Mouse (Mus musculus) embryonic facial prominence, embryonic 13.5 days (tissue): ENCODE measurements around the gene Zdhhc5. TPM values are rescaled to one million over a fixed set of nuclear protein-coding genes. Genes with fewer than 3 reads are reported as not detected.

Source experiments
- ATAC-seq: fragments of 200-750 bp; cut with Nextera tagmentation; 2 replicates; pipeline ENCODE4 v1.8.0; 2017; ENCODE audit warnings: low read depth; ENCODE audit not compliant: insufficient number of reproducible peaks, insufficient read depth, low FRiP score, low TSS enrichment
- H3K27ac ChIP-seq: fragments of 300-500 bp; sonication (generic); 2 replicates; pipeline ENCODE4 v1.5.1; 2015; ENCODE audit warnings: moderate library complexity, mild to moderate bottlenecking, inconsistent platforms
- H3K27me3 ChIP-seq: fragments of 300-500 bp; sonication (generic); 2 replicates; pipeline ENCODE4 v1.6.1; 2015; ENCODE audit warnings: mild to moderate bottlenecking, inconsistent platforms
- H3K36me3 ChIP-seq: fragments of 300-500 bp; sonication (generic); 2 replicates; pipeline ENCODE4 v1.6.1; 2015; ENCODE audit warnings: mild to moderate bottlenecking, inconsistent platforms
- H3K4me1 ChIP-seq: fragments of 300-500 bp; sonication (generic); 2 replicates; pipeline ENCODE4 v1.6.1; 2015; ENCODE audit warnings: inconsistent platforms
- H3K4me2 ChIP-seq: fragments of 300-500 bp; sonication (generic); 2 replicates; pipeline ENCODE4 v1.6.1; 2015; ENCODE audit warnings: moderate library complexity, mild to moderate bottlenecking, inconsistent platforms
- H3K4me3 ChIP-seq: fragments of 300-500 bp; sonication (generic); 2 replicates; pipeline ENCODE4 v1.5.1; 2015; ENCODE audit warnings: mild to moderate bottlenecking, inconsistent platforms
- H3K9ac ChIP-seq: fragments of 300-500 bp; sonication (generic); 2 replicates; pipeline ENCODE4 v1.6.1; 2015; ENCODE audit warnings: mild to moderate bottlenecking, inconsistent platforms
- H3K9me3 ChIP-seq: fragments of 300-500 bp; sonication (generic); 2 replicates; pipeline ENCODE4 v1.6.1; 2016; ENCODE audit warnings: inconsistent platforms
- WGBS: fragments of 180-500 bp; shearing (Covaris S2); methylation state at CpG from one replicate; pipeline ENCODE4 v1.1.7; 2015; ENCODE audit warnings: mixed read lengths; 5-methylcytosine and 5-hydroxymethylcytosine counted together
- polyA plus RNA-seq: library from polyadenylated mRNA; unstranded; fragments of >200 nt; fragmentation: Nextera tagmentation; extraction: Ambion mirVana; gene quantifications from 2 replicates; pipeline ENCODE4 v1.2.1, GENCODE M21; 2015

The Zdhhc5 gene
- polyA plus RNA-seq: 25.2 and 29.6 TPM in 2 replicates

DNA sequence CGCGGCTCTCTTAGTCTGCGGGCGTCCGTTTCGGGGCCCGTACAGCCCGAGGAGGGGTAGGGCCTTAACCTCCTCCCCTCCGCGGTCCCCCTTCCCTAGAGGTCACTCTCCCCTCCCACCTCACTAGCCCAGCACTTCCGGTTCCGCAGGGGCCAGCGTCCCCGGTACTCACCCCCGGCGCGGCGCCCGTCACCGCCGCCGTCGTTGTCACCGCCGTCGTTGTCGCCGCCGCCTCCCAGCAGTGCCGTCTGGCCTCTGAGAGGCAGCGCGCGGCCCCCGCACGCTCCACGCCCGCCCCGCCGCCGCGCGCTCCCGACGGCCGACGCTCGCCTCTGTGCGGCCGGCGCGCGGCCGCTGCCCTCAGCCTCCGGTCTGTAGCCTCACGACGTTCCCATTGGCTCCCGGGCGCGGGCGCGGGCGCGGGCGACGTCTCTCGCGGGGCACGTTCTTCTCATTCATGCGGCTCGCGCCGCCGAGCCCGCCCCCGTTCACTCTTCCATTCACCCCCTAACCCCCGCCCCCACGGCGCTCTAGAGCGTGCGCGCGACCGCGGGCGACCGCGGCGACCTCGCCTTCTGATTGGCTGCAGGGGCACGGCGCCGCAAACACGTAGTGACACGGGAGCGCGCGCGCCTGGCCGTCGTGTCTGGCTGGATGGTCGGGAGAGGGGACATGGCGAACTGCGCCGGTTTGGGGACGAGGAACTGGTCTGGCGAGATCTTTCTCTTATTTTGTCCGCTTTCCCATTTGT, at the start of gene Zdhhc5:
TSS of gene Zdhhc5 (minus strand) at position 370 of the 751 bp plus-strand sequence.
- H3K9ac ChIP-seq: peak within 1 kb of the TSS; percentile 99
- WGBS: 1% methylated on average over 106 of the region's 107 CpGs
- H3K4me3 ChIP-seq: peak within 1 kb of the TSS; percentile 93
- H3K27me3 ChIP-seq: no peaks in the 10 kb centered on the region
- peaks cover 10% of the 10 kb centered on the region for H3K36me3 ChIP-seq
- H3K9me3 ChIP-seq: no peaks in the 10 kb centered on the region
- peaks cover 13% of the 10 kb centered on the region for H3K4me1 ChIP-seq
- ATAC-seq: peak; percentile 96
- H3K27ac ChIP-seq: peak within 1 kb of the TSS; percentile 96
- peak within 1 kb of the TSS; percentile 68 for H3K4me2 ChIP-seq

DNA sequence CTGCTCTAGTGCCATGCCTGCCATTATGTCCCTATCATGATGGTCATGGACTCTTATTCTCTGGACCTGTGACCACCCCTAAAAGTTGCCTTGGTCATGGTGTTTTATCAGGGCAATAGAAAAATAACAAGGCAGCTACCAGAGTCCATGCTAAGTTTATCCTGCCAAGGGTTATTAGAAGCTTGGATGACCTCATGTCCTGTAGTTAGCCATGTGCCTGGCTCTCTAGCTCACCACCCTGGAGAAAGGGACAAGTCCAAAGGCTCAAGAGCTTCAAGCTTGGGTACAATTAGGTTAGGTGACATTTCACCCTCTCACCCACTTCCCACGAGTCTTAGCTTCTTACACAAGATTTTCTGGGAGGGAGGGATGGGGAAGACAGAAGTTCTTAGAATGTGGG, 47.8 kb upstream of the Zdhhc5 start:
- no peak overlapping the region for H3K4me3 ChIP-seq
- no peaks in the 10 kb centered on the region for H3K9me3 ChIP-seq
- WGBS: 67% methylated on average over 1 of the region's 1 CpGs
- H3K27ac ChIP-seq: no peak overlapping the region
- no peaks in the 10 kb centered on the region for H3K36me3 ChIP-seq
- no peaks in the 10 kb centered on the region for H3K27me3 ChIP-seq
- H3K4me1 ChIP-seq: no peaks in the 10 kb centered on the region
- no peak overlapping the region for H3K4me2 ChIP-seq
- no peak for ATAC-seq
- H3K9ac ChIP-seq: no peak overlapping the region

DNA sequence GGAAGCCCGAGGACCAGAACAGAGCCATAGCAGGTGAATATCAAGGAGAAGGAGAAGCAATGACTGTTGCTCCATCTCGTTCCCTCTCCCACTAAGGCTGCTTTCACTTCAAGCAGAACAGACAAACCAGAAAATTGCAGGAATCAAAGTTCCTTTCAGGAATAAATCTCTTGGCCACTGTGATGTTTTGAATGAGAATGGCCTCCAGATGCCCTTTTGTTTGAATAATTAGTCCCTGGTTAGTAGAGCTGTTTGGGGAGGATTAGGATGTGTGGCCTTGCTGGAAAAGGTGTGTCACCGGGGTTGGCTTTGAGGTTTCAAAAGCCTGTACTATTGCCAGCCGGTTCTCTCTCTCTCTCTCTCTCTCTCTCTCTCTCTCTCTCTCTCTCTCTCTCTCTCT, 47.3 kb upstream of the Zdhhc5 start:
- no peak overlapping the region for H3K27ac ChIP-seq
- H3K36me3 ChIP-seq: no peaks in the 10 kb centered on the region
- H3K4me2 ChIP-seq: no peak overlapping the region
- no peak overlapping the region for H3K4me3 ChIP-seq
- no peaks in the 10 kb centered on the region for H3K27me3 ChIP-seq
- ATAC-seq: no peak
- H3K4me1 ChIP-seq: no peaks in the 10 kb centered on the region
- H3K9ac ChIP-seq: no peak overlapping the region
- H3K9me3 ChIP-seq: no peaks in the 10 kb centered on the region
- 36% methylated on average over 4 of the region's 4 CpGs for WGBS

DNA sequence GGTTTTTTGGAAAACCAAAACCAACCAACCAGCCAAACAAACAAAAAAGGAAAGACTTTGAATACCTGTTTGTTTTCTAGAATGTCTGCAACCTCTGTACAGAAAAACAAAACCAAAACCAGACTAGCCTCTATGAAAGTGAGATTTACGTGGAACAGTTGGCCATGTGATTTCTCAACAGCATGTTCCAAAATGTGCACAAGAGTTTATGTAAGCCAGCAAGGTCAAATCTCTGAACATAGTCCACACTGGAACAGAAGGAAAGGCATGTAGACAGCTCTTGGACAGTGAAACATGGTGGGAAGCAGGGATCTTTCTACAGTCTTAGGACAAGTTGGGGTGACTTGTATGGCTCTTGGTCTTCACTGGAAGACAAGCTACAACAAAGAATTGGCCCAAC, 46.9 kb upstream of the Zdhhc5 start:
- H3K4me3 ChIP-seq: no peak overlapping the region
- no peaks in the 10 kb centered on the region for H3K9me3 ChIP-seq
- WGBS: 80% methylated on average over 1 of the region's 1 CpGs
- no peak overlapping the region for H3K4me2 ChIP-seq
- no peaks in the 10 kb centered on the region for H3K27me3 ChIP-seq
- no peak overlapping the region for H3K9ac ChIP-seq
- no peaks in the 10 kb centered on the region for H3K4me1 ChIP-seq
- no peak for ATAC-seq
- no peak overlapping the region for H3K27ac ChIP-seq
- no peaks in the 10 kb centered on the region for H3K36me3 ChIP-seq

DNA sequence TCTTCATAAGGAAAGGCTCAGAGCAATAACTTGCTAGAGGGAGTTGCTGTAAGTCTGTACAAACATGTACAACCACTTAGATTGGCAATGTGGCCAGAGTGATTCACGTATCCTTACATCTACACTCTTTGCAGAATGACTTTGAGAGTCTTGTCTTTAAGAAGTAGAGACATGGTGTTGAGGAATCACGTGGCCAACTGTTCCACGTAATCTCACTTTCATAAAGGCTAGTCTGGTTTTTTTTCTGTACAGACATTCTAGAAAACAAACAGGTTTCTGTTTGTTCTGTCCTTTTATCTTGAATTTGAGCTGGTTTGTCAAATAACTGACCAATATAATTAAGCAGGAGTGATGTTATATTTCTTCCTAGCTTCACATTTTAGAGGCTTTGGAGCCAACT, 46.3 kb upstream of the Zdhhc5 start:
- no peaks in the 10 kb centered on the region for H3K27me3 ChIP-seq
- no peak overlapping the region for H3K9ac ChIP-seq
- H3K4me1 ChIP-seq: no peaks in the 10 kb centered on the region
- H3K36me3 ChIP-seq: no peaks in the 10 kb centered on the region
- no peak for ATAC-seq
- H3K27ac ChIP-seq: no peak overlapping the region
- 84% methylated on average over 3 of the region's 3 CpGs for WGBS
- H3K4me2 ChIP-seq: no peak overlapping the region
- no peak overlapping the region for H3K4me3 ChIP-seq
- no peaks in the 10 kb centered on the region for H3K9me3 ChIP-seq

DNA sequence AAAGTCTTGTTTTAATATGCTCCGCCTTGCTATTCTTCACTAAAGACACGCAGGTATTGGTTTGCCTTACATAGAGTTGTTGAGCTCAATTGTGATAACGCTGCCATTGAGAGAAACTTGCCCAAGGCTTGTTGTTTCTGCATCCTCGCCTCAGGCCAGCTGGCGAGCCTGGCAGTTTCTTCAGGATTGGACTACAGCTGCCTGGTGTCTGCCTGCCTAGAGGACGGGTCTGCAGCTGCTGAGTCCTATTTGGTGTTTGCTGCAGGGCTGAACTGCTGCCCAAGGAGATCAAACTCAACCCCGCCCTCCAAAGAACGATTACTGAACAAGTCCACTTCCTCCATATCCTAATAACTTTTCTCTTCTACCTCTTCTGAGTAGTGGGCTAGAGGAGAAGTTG, 45.8 kb upstream of the Zdhhc5 start:
- Histone ChIP-seq H3K4me1 (no peaks in the 10 kb centered on the region), H3K4me2 (no peak overlapping the region), H3K9ac (0 out of 2 replicates have a peak overlapping the region, but pooled peaks have one; percentile 27), H3K27me3 (no peaks in the 10 kb centered on the region), H3K9me3 (no peaks in the 10 kb centered on the region), H3K4me3 (no peak overlapping the region), H3K36me3 (no peaks in the 10 kb centered on the region), H3K27ac (no peak overlapping the region)
- no peak for ATAC-seq
- 57% methylated on average over 8 of the region's 8 CpGs for WGBS

DNA sequence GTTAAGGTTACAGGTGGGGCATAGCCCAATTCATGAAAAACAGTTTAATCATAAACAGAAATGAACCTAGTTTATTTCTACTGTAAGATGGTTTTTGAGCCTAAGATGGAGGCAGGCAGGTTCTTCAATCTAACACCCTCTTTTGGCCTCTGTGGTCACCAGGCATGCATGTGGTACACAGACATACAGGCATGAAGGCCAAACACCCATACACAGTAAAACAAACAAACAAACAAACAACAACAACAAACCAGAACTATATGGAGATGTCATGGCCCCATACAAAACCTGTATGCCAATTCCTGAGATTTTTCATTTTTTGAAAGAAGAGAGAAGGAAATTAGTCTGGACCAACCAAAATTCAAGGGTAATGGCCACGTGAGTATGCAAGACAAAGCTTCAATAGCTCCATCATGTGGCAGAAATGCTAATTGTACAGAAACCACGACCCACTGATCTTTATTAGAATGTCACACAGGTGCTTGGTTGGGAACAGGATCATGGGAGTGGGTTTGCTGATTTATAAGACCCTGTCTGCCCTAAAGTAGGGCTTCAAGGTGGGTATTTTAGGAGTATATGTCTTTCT, 43.7 kb upstream of the Zdhhc5 start:
- H3K4me2 ChIP-seq: no peak overlapping the region
- H3K27ac ChIP-seq: no peak overlapping the region
- no peaks in the 10 kb centered on the region for H3K9me3 ChIP-seq
- H3K4me3 ChIP-seq: no peak overlapping the region
- WGBS: 4% methylated on average over 2 of the region's 2 CpGs
- no peaks in the 10 kb centered on the region for H3K4me1 ChIP-seq
- no peaks in the 10 kb centered on the region for H3K36me3 ChIP-seq
- no peak overlapping the region for H3K9ac ChIP-seq
- H3K27me3 ChIP-seq: no peaks in the 10 kb centered on the region
- ATAC-seq: no peak

DNA sequence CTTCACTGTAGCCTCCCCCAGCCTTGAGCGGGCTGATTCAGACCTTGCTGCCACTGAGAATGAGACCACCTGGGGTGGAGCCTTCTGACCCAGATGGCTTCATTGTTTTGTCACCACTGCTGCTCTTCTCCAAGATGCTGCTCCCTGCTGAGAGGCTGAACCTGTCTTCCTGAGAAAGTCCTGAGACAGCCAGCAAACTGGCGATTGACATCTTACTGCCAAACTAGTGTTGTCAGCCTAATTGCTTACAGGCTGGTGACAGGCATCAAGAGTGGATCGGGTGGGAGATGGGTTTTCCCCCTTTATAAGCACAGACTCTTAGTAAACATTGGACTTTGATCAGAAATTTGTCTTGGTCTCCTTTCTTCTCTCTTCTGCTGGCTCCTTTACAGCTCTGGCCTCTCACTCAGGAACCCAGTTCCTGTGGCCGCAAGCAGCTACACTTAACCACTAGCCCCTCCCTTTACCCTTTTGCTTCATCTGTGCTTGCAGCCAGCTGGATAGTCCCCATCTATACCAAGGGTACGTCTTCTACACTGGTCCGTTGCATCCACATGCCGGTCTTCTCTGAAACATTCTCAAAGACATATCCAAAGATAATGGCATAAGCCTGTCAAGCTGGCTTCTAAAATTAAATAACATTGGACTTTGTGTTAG, 42.2 kb upstream of the Zdhhc5 start:
- no peak for ATAC-seq
- H3K4me2 ChIP-seq: no peak overlapping the region
- 60% methylated on average over 7 of the region's 7 CpGs for WGBS

DNA sequence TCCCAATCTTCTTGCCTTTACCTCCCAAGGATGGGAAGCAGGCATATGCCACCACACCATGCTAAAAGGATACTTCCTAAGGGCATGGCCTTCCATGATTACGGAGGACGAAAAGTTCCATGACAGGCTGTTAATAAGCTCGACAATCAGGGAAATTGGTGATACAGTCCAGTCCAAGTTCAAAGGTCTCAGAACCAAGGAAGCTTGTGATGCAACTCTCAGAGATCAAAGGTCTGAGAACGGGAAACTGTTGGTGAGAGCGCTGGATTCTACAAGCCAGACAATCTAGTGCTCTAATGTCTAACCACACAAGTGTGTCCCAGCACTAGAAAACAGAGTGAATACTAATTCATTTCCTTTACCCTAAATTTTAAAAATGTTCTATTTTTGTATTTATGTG, 41.3 kb upstream of the Zdhhc5 start:
- Histone ChIP-seq H3K4me2 (no peak overlapping the region), H3K27ac (no peak overlapping the region), H3K27me3 (no peaks in the 10 kb centered on the region), H3K9ac (no peak overlapping the region), H3K9me3 (no peaks in the 10 kb centered on the region), H3K36me3 (no peaks in the 10 kb centered on the region), H3K4me3 (no peak overlapping the region), H3K4me1 (no peaks in the 10 kb centered on the region)
- ATAC-seq: no peak
- WGBS: 64% methylated on average over 5 of the region's 5 CpGs

More for the DNA sequence above, 42.2 kb upstream of the Zdhhc5 start:
- no peaks in the 10 kb centered on the region for H3K36me3 ChIP-seq
- H3K27me3 ChIP-seq: no peaks in the 10 kb centered on the region
- no peaks in the 10 kb centered on the region for H3K9me3 ChIP-seq
- H3K9ac ChIP-seq: no peak overlapping the region
- no peak overlapping the region for H3K27ac ChIP-seq
- H3K4me1 ChIP-seq: no peaks in the 10 kb centered on the region
- H3K4me3 ChIP-seq: no peak overlapping the region

DNA sequence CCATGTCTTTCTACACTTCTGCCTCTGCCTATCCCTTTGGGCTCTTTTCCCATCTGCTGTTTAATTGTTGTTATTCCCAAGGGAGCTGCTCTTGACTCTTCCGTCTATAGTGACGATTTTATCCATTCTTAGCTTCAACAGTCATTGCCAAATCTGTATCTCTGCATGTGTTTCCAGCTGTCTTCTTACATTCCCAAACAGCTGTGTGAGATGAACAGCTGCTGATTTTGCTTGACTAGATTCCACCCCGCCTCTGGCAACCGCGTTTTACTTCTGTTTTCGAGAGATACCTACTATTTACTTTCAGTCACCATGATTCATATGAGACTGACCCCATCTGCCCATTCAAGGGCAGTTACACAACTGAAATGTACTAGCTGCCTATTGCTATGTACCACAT, 35.1 kb upstream of the Zdhhc5 start:
- H3K4me2 ChIP-seq: no peak overlapping the region
- H3K27me3 ChIP-seq: no peaks in the 10 kb centered on the region
- H3K9ac ChIP-seq: no peak overlapping the region
- no peaks in the 10 kb centered on the region for H3K36me3 ChIP-seq
- H3K27ac ChIP-seq: no peak overlapping the region
- H3K4me1 ChIP-seq: no peaks in the 10 kb centered on the region
- no peak for ATAC-seq
- 78% methylated on average over 6 of the region's 6 CpGs for WGBS
- H3K4me3 ChIP-seq: no peak overlapping the region
- no peaks in the 10 kb centered on the region for H3K9me3 ChIP-seq

DNA sequence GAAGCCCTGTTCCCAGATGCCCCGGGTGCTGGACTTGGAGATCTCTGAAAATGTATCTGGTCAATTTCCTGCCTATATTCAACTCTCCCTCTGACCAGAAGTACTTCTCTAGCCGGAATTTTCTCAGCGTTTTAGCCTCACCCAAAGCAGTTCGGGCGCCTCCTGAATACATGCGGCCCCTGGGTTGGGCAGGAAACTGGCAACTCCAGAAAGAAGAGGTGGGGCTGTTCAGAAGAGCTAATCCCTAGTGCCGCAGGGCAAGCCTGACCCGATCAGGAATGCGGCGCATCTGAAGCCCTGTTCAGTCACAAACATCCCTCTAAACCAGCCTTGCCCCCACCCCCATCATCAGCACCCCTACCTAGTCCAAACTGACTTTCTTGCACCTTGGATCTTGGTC, 29.1 kb upstream of the Zdhhc5 start:
- Histone ChIP-seq H3K4me2 (peak overlapping the region; percentile 92), H3K36me3 (peaks cover 18% of the 10 kb centered on the region), H3K27ac (peak overlapping the region; percentile 99), H3K9me3 (no peaks in the 10 kb centered on the region), H3K4me1 (peaks cover 41% of the 10 kb centered on the region), H3K4me3 (peak overlapping the region; percentile 86), H3K27me3 (no peaks in the 10 kb centered on the region), H3K9ac (peak overlapping the region; percentile 67)
- ATAC-seq: no peak
- WGBS: under 1% methylated on average over 10 of the region's 10 CpGs

DNA sequence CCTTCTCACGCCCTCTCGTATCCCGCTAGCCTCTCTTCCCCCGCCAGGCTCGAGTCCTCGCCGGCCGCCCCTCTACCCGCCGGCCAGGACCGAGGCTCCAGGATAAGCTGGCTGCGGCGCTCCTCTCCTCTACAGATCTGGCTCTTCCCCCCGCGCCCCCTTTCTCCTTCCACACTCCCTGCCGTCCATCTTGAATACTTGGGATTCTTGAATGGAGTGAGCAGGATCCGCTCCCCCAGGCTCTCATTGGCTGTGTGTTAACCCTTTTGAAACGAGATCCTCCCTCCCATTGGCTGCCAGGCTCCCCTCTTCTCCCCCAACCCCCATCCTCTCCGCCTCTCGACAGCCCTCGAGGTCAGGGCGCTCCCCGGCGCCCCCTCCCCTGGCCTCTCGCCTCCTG, 28.6 kb upstream of the Zdhhc5 start, which contains the start of gene Gm19426:
TSS of gene Gm19426 (minus strand) at position 95 of the 400 bp plus-strand sequence.
- Histone ChIP-seq H3K4me2 (peak within 1 kb of the TSS; percentile 92), H3K4me3 (peak within 1 kb of the TSS; percentile 86), H3K27me3 (no peaks in the 10 kb centered on the region), H3K27ac (peak within 1 kb of the TSS; percentile 99), H3K9ac (peak within 1 kb of the TSS; percentile 99), H3K36me3 (peaks cover 18% of the 10 kb centered on the region), H3K4me1 (peaks cover 47% of the 10 kb centered on the region), H3K9me3 (no peaks in the 10 kb centered on the region)
- WGBS: under 1% methylated on average over 25 of the region's 25 CpGs
- peak; percentile 89 for ATAC-seq
